Mouse (Mus musculus) central nervous system, embryonic 14 days (tissue): ENCODE measurements around the gene Ciita. TPM values are rescaled to one million over a fixed set of nuclear protein-coding genes. Genes with fewer than 3 reads are reported as not detected.

ENCODE experiments used
- polyA plus RNA-seq: library from polyadenylated mRNA; depleted of rRNA; stranded (reverse); fragments of >200 nt; gene quantifications from 2 replicates; pipeline ENCODE4 v1.2.3, GENCODE M21; 2012; rRNA removed

The Ciita gene
- polyA plus RNA-seq: 0.02 and 0.04 TPM in 2 replicates

DNA sequence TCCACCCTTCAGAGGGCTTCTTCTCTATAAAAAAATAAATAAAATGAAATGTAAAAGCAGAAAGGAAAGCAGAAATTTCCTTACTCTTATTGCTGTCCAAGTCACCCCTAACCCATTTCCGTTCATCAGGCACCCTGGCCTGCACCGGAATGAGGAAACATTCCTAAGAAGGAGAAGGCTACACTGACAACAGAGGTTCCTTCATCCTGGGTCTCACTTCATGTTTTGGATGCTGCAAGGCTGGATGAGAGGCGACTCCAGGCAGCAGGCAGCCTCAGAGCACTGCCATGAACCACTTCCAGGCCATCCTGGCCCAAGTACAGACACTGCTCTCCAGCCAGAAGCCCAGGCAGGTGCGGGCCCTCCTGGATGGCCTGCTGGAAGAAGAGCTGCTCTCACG, at the start of gene Ciita:
Gene Ciita, plus strand, starts transcription at position 203 of the 400 bp plus-strand sequence.

DNA sequence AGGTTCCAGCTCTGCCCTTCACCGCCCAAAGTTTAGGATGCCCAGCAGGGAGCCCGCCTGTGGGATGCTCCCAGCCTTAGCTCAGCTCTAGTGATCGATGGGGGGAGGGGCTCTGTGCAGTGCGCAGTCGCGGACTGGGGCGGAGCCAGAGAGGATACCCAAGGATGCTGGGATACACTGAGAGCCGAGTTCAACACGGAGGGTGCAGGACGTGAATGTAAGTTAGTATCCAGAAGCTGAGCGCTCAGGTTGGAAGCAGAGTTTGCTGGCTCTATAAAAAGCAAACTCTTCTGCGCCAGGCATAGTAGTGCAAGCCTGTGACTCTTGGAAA, 32.6 kb upstream of the Ciita start, which contains the start of gene Tvp23a:
Gene Tvp23a, minus strand, starts transcription at position 99 of the 331 bp plus-strand sequence.

DNA sequence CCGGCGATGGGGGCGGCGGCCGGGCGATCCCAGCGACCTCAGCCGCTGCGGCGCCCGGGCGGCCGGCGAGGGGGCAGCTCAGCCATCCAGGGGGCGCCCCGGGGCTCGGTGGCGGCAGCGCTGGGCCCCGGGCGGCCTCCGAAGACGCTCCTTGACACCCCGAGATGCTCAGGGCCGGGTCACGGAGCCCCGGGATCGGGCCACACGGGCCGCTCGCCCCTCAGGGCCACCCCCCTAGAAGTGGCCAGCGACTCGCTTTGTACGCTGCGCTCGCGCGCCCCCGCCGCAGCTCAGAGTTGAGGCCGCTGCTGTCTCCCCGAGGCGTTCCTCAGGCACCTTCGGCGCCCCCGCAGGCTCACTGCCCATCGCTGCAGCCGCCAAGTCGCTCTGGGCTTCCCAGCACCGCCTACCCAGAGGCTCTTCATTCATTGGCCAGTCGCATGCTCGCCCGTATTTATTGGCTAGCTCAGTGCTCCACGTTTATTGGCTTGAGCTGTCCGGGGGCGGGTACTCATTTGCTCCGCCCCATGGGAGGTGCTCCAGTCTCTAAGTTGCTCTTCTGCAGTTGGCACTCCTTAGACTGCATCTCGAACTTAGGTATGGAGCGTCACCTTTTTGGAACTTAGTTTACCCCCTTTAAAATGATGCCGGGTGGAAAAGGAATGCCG, 63.0 kb downstream of the Ciita start, which contains the start of gene Dexi:
Gene Dexi, minus strand, starts transcription at position 357 of the 668 bp plus-strand sequence.

DNA sequence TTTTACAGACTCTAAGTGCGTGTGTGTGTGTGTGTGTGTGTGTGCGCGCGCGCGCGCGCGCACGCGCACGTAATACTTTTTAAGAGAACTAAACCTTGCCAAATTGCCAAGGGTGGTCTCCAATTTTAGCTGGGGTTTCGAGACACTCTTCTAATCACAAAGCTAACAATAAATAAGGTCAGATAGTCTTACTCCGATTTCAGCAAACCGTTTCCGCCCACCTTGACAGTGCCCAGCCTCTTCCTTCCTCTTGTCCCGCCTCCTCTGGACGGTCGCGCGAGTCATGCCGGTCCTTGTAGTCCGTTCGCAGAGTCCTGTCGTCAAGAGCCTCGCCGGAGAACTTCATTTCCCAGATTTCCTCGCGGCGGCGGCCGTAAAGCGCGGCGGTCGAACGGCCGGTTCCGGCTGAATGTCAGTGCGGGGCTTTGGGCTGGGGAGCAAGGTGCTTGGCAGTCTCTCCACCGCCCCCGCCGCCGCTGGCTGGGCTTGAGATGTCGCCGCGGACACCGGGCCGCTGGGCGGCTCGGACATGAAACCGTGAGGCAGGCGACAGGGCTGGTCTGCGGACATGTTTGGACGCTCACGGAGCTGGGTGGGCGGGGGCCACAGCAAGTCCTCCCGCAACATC, 65.2 kb downstream of the Ciita start, which contains the start of gene Clec16a:
Gene Clec16a, plus strand, starts transcription at position 345 of the 628 bp plus-strand sequence.

Other genes starting within 250 kb of the Ciita start
- gene Emp2, start 166.1 kb upstream of the Ciita start, polyA plus RNA-seq: 5.6 and 9.1 TPM in 2 replicates
- 3.3 and 4.0 TPM in 2 replicates for gene Tekt5, start 84.6 kb upstream of the Ciita start, polyA plus RNA-seq
- 43.5 and 44.9 TPM in 2 replicates for gene Nubp1, start 68.1 kb upstream of the Ciita start, polyA plus RNA-seq
- gene Tvp23a, start 32.7 kb upstream of the Ciita start, polyA plus RNA-seq: 39.2 and 41.0 TPM in 2 replicates
- 39.0 and 39.8 TPM in 2 replicates for gene Dexi, start 63.0 kb downstream of the Ciita start, polyA plus RNA-seq
- 27.9 and 30.8 TPM in 2 replicates for gene Clec16a, start 65.3 kb downstream of the Ciita start, polyA plus RNA-seq